Mouse (Mus musculus) cerebellum, adult 11 months (tissue): ENCODE measurements around the gene Dcaf15.

Source experiments
- DNase-seq: peaks from one replicate; pipeline ENCODE4 v3.0.0; 2022

Dcaf15 gene

GRCm38 (mm10) chr8:84104697-84105609, at the start of gene Dcaf15:
Gene Dcaf15, minus strand, starts transcription at chr8:84104768.
- peak; percentile 98 for DNase-seq

- DNase-seq, result no peak
Measured at GRCm38 (mm10) chr8:84149181-84149580, 44.6 kb upstream of the Dcaf15 start.

GRCm38 (mm10) chr8:84148531-84148850, 43.9 kb upstream of the Dcaf15 start:
- DNase-seq, result peak; percentile 41

DNA sequence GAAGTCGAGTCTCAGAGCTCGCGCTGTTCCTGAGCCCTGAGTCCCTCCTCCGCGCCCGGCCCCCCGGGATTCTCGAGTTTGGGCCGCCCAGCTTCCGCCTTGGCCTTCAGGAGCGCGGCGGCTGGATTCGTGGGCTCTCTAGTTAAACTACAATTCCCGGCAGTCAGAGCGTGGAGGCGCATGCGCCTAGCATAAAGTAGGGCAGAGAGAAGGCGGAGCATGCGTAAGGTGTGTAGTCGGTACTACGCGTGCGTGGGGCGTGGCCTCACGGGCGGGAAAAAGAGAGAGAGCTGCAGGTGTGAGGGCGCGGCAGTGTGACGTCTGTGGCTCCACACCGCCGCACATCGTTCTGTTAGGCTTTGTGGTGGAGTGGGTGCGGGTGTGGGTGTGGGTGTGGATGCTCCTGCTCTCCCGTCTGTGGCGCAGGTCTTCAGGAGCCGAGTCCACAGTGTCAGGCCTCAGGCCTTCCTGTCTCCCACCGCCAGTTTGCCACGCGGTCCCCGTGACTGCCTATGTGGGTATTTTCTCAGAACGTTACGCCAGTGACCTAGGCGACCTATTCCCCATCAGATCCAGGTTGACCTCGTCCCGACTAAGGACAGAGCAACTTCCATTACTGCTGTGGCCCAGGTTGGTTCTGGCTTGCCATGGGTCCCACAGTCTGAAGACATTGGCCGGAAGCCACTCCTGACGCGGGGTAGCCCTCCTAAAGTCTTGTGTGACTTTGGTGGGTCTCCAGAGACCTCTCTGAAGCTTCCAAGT, 43.4 kb upstream of the Dcaf15 start, which contains the start of the genes Cc2d1a and 4930432K21Rik:
Gene Cc2d1a (minus strand): TSS at position 168 of the 762 bp plus-strand sequence.
Gene 4930432K21Rik (plus strand): TSS at position 257 of the 762 bp plus-strand sequence.
- DNase-seq, result peak; percentile 97

DNA sequence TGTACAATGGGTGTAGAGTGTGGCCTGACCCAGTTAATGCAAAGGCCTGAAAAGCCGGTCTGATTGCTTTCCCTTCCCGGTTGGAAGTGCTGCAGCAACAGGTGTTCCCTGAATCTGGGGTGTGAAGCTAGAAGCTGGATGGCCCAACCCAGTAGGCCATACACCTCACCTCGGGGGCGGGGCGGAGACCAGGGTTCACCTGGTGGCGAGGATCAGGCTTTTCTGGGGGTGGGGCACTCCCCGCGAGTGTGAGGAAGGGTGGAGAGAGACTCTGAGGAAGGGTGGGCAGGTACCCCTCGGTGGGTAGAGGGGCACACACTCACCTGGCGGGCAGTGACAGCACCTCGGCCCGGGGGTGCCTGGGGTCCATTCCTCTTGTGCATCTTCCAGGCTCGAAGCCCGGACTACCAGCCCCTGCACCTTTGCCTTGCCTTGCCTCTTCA, 42.8 kb upstream of the Dcaf15 start:
- no peak for DNase-seq

GRCm38 (mm10) chr8:84144636-84145245, 40.2 kb upstream of the Dcaf15 start:
- DNase-seq, result no peak

DNA sequence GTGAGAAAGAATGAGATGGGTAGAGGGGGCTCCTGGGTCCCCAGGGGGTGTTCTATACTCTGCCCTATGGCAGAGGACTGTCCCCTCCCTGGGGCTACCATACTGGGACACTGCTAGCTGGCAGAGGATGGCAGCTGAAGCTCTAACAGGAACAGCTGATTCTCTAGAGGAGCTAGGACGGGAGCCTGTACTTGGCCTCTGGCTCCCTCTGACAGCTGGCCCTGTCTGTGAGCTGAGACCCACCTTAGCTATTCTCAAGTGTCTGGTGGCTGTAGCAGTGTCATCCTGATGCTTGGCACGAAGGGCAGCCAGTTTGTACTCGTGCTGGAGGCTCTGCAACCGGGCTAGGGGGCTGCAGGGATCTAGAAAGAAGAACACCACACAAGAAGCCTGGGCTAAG, 36.3 kb upstream of the Dcaf15 start:
- no peak for DNase-seq

- DNase-seq, result no peak
Measured at GRCm38 (mm10) chr8:84137848-84138247, 33.3 kb upstream of the Dcaf15 start.

DNA sequence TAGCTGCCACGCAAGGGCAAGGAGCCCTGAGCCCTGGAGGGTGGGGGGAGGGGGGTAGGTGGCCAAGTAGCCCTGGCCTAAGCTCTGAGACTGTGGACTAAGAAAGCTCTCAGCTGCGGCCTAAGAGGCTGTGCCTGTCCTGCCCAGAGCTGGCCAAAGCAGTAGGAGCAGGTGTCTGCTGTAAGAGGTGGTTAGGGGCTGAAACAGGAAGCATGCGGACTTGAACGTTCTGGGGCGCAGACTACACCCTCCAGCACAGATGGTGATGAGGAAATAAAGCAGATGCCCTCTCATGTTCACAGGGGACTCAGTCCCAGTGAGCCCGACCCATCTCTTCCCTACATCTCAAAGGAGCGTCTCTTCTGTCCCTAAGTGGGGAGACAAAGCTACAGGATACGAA, 27.7 kb upstream of the Dcaf15 start:
- DNase-seq, result no peak

- peak; percentile 78 for DNase-seq
Measured at GRCm38 (mm10) chr8:84130806-84131205, 26.2 kb upstream of the Dcaf15 start.

- DNase-seq, result no peak
Measured at GRCm38 (mm10) chr8:84128277-84128676, 23.7 kb upstream of the Dcaf15 start.

DNA sequence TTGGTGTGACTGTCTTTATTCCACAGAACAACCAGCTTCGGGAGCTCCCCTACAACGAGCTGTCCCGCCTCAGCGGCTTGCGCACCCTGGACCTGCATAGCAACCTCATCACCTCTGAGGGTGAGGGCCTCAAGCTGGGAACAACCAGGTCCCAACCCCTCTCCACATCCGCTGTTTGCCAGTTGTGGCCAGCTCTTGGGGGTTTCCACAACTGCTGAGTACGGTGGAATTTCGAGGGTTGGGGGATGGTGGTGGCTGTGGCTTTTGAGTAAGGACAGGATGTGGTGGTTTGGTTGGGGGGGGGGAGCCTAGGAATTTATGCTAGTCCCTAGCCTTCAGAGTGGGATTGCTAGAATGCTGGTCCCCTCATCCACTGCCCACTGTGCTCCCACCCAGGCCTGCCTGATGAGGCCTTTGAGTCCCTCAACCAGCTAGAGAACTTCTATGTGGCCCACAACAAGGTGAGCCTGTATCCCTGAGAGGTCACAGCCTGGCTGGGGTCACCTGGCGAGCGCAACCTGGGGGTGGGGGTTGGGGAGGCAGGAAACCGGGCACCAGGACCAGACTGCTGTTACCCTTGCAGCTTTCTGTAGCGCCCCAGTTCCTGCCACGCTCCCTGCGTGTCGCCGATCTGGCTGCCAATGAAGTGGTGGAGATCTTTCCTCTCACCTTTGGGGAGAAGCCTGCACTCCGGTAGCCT, 22.8 kb upstream of the Dcaf15 start:
- DNase-seq, result no peak

- no peak for DNase-seq
Measured at GRCm38 (mm10) chr8:84126742-84127141, 22.2 kb upstream of the Dcaf15 start.

DNA sequence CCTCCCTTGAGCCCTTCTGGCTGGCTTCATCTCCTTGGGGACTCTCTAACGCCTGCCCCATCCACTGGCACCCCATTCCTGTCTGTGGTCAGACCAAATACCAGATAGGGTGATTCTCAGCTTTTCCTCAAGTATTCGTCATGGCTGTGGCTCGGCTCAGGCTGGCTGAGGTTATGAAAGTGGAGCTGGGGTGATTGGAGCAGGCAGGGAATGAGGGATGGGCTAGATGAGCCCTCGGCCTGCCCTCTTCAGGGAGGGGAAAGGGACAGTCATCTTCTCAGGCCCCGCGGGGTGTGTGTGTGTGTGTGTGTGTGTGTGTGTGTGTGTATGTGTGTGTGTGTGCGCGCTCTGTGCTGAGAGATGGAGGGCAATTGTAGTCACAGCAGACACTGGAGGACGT, 21.1 kb upstream of the Dcaf15 start, which contains the start of gene Podnl1:
Gene Podnl1 (plus strand): TSS at position 334 of the 400 bp plus-strand sequence.
- DNase-seq, result no peak

GRCm38 (mm10) chr8:84122151-84122550, 17.6 kb upstream of the Dcaf15 start:
- DNase-seq, result no peak

- DNase-seq, result no peak
Measured at GRCm38 (mm10) chr8:84115646-84116045, 11.1 kb upstream of the Dcaf15 start.

DNA sequence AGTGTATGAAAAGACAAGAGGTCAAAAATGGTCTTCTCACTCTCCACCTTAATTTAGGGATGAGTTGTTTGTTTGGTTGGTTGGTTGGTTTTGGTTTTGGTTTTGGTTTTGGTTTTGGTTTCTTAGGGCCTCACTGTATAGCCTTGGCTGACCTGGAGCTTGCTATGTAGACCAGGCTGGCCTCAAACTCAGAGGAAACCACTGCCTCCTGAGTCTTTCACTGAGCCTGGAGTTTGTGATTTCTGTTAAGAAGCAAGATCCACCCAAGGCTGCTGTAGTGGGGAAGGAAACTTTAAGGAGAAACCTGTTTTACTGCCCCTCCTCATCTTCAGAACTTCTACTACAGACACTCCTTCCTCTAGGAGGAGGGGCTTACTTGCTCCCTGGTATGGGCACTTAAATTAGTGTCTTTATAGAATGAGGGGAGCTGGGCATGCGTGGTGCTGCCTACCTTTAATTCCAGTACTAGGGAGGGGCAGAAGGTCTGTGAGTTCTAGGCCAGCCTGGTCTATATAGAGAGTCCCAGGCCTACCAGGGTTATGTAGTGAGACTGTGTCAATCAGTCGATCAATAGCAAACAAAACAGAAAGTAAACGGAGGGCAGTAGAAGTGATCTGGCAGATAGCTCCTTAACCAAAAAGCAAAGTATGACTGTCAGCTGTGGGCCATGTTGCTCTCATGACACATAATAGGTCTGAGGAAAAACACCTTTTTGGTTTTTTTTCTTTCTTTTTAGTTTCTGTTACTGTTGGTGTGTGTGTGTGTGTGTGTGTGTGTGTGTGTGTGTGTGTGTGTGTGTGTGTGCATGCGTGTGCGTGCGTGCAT, 1.9 kb upstream of the Dcaf15 start:
- no peak for DNase-seq

GRCm38 (mm10) chr8:84105676-84106075, 1.1 kb upstream of the Dcaf15 start:
- DNase-seq, result no peak

DNA sequence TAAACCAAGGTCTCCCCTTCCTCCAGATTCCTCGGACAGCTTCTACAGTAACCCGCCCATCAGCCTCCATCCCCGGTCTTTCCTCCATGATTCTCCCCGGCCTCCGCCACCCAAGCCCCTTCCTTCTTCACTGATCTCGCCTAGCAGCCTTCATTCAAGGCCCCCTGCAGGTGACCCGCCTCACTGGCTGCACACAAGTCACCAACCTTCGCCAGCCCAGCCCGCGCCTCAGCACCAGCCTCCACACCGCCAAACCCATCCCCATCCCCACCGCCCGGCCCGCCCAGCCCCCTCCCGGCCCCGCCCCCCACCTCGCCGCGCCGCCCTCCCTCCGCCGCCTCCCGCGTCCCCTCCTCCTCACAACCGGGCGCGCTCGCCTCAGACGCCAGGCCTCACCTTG, 347 bp downstream of the Dcaf15 start:
- DNase-seq, result peak; percentile 57

GRCm38 (mm10) chr8:84103601-84104000, 967 bp downstream of the Dcaf15 start:
- DNase-seq, result no peak

GRCm38 (mm10) chr8:84101476-84102270, 2.9 kb downstream of the Dcaf15 start:
- DNase-seq, result no peak
